Mouse (Mus musculus) CD4-positive, CD25-positive, alpha-beta regulatory T cell, adult 4 months (primary cell): Measurements from ENCODE around the gene Dennd1c. TPM values are rescaled to one million over a fixed set of nuclear protein-coding genes. Genes with fewer than 3 reads are reported as not detected.

ENCODE experiments used
- ATAC-seq: one replicate; pipeline ENCODE4 v1.8.0; 2017
- polyA plus RNA-seq, 2 experiments: library from polyadenylated mRNA; unstranded; fragments of 100-300 nt; shearing (Covaris generic); gene quantifications; one replicate each; pipeline ENCODE4 v1.2.1; 2017

Gene Dennd1c
- polyA plus RNA-seq, 2 experiments from 2014 or later = 215 to 337 TPM

DNA sequence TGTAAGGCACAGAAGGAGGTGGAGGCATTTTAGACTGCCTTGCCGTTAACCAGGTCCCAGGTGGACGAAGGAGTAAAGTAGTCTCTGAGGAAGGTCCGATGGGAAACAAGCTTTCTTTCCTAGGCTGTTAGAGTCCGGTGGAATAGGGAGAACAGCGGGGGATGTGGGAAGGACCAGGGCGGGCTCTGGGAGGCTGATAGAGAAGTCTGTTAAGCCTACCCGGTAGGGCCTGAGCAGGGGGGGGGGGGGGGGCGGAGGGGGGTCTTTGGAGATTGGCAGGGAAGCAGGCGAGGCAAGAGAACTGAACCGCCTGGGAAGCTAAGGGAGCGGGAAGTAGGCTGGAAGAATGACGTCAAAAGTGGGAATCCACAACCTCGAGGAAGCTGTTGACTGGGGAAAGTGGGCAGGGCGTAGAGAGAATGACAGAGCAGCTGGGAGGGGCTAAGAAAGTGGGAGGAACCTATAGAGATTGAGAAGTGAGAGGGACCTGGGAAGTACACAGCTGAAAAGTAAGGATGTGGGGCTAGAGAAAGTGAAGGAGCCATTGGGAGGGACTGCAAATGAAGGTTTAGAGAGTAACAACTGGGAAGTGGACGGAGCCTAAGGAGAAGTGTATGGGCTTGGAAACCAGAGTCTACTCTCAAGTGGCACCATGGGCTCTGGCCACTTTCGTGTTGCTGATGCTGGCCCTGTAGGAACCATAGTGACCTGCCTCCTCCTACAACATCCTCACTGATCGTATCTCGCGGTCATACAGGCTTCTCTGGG, 17.7 kb upstream of the Dennd1c start:
- ATAC-seq = peak; percentile 54

GRCm38 (mm10) chr17:57094222-57094621, 15.9 kb upstream of the Dennd1c start:
- ATAC-seq = no peak

- no peak for ATAC-seq
These were observed 8.9 kb upstream of the Dennd1c start, which contains the start of gene Tubb4a for GRCm38 (mm10) chr17:57087049-57087832. Gene Tubb4a (minus strand): TSS chr17:57087782.

GRCm38 (mm10) chr17:57085970-57086757, 7.8 kb upstream of the Dennd1c start:
- no peak for ATAC-seq

DNA sequence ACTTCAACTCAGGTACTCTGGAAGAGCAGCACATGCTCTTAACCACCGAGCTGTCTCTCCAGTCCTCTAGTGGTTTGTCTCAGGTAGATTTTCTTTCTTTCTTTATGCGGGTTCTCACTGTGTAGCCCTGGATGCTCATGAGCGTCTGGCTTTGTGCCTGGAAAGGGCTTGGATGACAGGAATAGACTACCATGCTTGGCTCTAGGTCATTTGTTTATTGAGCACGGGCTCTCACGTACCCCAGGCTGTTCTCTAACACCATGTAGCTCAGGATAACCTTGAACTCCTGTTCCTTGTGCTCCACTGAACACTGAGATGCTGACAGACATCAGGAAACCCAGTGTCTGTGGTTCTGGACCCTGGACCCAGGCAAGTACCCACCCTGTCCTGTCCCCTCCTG, 4.2 kb upstream of the Dennd1c start:
- no peak for ATAC-seq

GRCm38 (mm10) chr17:57081234-57081842, 3.0 kb upstream of the Dennd1c start:
- ATAC-seq = no peak

GRCm38 (mm10) chr17:57079919-57080318, 1.6 kb upstream of the Dennd1c start:
- ATAC-seq = no peak

- ATAC-seq = no peak
These were observed 1.4 kb downstream of the Dennd1c start for GRCm38 (mm10) chr17:57076916-57077315.

GRCm38 (mm10) chr17:57070699-57071098, 7.6 kb downstream of the Dennd1c start:
- no peak for ATAC-seq

GRCm38 (mm10) chr17:57070272-57070671, 8.0 kb downstream of the Dennd1c start:
- no peak for ATAC-seq

DNA sequence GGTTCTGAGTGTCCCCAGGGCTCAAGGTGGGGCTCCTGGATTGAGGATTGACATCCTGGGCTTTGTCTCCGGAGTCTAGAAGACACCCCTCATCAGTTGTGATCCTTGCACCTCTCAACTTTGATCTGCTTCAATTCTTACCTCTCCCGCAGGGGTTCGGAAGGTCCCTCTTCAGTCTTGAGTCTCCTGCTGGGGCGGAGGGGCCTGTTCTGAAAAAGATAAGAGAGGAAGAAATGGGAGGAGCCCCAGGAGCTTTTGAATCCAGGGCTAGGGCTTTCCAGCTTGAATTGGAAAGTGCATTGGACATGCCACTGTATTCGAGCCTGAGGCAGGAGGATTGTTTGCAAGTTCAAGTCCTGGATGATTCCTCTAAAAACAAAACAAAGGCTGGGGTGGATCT, 11.4 kb downstream of the Dennd1c start:
- ATAC-seq = no peak

DNA sequence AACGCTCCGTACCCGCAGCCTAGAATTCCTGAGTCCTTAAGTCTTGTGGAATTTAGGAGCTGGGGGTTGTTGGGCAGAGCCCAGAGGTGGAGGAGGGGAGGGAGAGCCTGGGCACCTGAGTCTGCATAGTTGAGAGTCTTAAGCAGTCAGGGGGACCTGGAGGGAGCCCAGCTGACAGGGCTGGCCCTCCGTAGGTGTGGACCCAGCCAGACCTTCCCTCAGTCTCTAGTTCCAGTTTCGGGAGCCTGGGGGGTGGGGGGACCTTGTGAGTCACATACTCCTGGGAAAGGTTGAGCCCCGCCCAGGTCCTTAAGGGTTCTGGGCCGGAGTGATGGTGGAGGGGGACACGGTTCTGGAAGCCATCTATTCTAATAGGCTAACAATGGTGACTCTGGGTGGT, 15.3 kb downstream of the Dennd1c start:
- ATAC-seq = no peak

- ATAC-seq = no peak
These were observed 15.8 kb downstream of the Dennd1c start for GRCm38 (mm10) chr17:57062548-57062947.

GRCm38 (mm10) chr17:57062011-57062521, 16.2 kb downstream of the Dennd1c start:
- ATAC-seq = no peak

- ATAC-seq = peak; percentile 13
These were observed 17.2 kb downstream of the Dennd1c start for GRCm38 (mm10) chr17:57061069-57061468.

DNA sequence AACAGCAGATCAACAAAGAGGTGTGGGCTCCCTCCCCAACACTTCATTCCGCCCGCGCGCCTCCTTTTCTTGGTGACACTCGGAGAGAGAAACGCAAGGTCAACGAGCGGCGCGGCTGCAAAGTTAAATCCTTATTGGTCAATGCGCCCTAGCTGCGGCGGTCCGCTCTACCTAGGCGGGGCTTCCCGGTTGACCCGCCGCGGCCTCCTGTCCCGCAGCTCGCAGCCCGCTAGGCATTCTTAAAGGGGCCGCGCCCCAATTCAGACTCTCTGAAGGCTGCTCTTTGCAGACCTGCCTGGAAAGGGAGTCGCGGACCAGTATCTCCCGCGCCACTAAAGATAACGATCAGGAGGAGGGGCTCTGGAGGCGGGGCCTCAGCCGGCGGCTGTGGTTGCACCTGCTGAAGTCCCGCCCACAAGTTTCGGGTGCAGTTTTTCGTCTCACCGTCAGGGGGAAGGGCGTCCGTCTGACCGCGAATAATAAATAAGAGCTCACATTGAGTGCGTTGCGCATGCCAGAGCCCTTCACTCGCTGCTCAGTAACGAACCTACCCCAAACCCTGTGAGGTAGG, 18.0 kb downstream of the Dennd1c start:
- ATAC-seq = peak; percentile 86

GRCm38 (mm10) chr17:57059486-57059977, 18.8 kb downstream of the Dennd1c start, which contains the start of gene Slc25a23:
Gene Slc25a23 (minus strand): TSS chr17:57059863.
- no peak for ATAC-seq

DNA sequence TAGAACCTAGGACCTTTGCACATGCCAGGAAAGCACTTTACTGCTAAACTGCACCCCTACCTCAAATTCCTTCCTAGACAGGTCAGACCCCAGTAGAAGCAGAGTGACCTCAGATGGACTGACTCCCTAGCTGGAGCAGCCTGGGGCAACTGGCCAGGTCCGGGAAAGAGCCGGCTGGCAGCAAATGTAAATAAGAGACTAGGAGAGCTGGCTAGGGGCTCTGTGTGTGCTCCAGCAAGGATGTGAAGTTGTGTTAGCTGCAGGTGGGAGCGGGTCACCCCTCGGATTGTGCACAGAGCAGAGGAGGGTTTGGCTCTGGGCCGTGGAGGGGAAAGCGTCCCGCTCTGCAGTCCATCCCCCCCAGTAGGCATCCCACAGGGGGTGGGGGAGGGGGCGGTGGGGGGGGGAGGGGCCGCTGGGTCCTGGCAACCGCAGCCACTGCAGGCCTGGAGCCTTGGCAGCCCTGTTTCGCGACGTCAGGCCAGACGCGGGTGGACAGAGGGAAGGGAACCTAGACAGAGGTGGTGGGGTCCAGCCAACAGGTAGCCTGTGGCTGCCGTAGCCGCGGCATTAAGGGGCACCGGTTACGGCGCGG, 19.3 kb downstream of the Dennd1c start, which contains the start of gene Crb3:
TSS of gene Crb3 (plus strand) at position 215 of the 595 bp plus-strand sequence.
- ATAC-seq = no peak

GRCm38 (mm10) chr17:57056246-57056645, 22.1 kb downstream of the Dennd1c start:
- ATAC-seq = no peak

DNA sequence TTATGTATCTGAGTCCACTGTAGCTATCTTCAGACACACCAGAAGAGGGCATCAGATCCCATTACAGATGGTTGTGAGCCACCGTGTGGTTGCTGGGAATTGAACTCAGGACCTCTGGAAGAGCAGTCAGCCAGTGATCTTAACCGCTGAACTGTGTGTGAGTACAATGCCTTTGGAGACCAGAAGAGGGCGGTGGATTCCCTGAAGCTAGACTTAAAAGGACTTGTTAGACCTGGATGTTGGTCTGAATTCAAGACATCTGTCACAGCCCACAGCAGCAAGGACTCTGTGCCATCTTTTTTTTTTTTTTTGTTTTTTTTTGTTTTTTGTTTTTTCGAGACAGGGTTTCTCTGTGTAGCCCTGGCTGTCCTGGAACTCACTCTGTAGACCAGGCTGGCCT, 26.6 kb downstream of the Dennd1c start:
- ATAC-seq = peak; percentile 85

GRCm38 (mm10) chr17:57048816-57049215, 29.5 kb downstream of the Dennd1c start:
- no peak for ATAC-seq
